Mouse (Mus musculus) kidney, postnatal 0 days (tissue): ENCODE results near the gene Spint5. TPM values are rescaled to one million over a fixed set of nuclear protein-coding genes. Genes with fewer than 3 reads are reported as not detected.

ENCODE experiments used
- ATAC-seq: fragments of 200-750 bp; cut with Nextera tagmentation; replicated peaks from 2 replicates; pipeline ENCODE4 v1.8.0; 2017; ENCODE audit warnings: low read depth, moderate number of reproducible peaks, moderate TSS enrichment, moderate library complexity; ENCODE audit not compliant: low FRiP score
- DNase-seq: peaks from one replicate; pipeline ENCODE4 v3.0.0-alpha.2; 2016; ENCODE audit warnings: low spot score
- H3K27ac ChIP-seq: fragments of 300-500 bp; sonication (generic); 2 replicates; pipeline ENCODE4 v1.5.1; 2014; ENCODE audit warnings: mild to moderate bottlenecking
- H3K27me3 ChIP-seq: fragments of 300-500 bp; sonication (generic); 2 replicates; pipeline ENCODE4 v1.6.1; 2014; ENCODE audit warnings: low read length, mixed read lengths; ENCODE audit not compliant: insufficient read depth
- H3K36me3 ChIP-seq: fragments of 300-500 bp; sonication (generic); 2 replicates; pipeline ENCODE4 v1.6.1; 2014; ENCODE audit warnings: low read length, mixed read lengths; ENCODE audit not compliant: insufficient read depth
- H3K4me1 ChIP-seq: fragments of 300-500 bp; sonication (generic); replicated peaks from 2 replicates; pipeline ENCODE4 v1.6.1; 2014; ENCODE audit warnings: antibody characterized with exemption, low read length, mixed read lengths; ENCODE audit not compliant: insufficient read depth
- H3K4me2 ChIP-seq: fragments of 300-500 bp; sonication (generic); 2 replicates; pipeline ENCODE4 v1.6.1; 2014; ENCODE audit warnings: mild to moderate bottlenecking, low read length, moderate library complexity, mixed read lengths
- H3K4me3 ChIP-seq: fragments of 300-500 bp; sonication (generic); replicated peaks from 2 replicates; pipeline ENCODE4 v1.5.1; 2014; ENCODE audit warnings: low read depth, low read length
- H3K9ac ChIP-seq: fragments of 300-500 bp; sonication (generic); 2 replicates; pipeline ENCODE4 v1.6.1; 2014; ENCODE audit warnings: low read depth, low read length
- H3K9me3 ChIP-seq: fragments of 300-500 bp; sonication (generic); replicated peaks from 2 replicates; pipeline ENCODE4 v1.6.1; 2016; ENCODE audit warnings: low read length, inconsistent platforms, mixed read lengths
- CTCF ChIP-seq: IDR thresholded peaks from 2 replicates; pipeline ENCODE4 v1.5.1; 2016; ENCODE audit warnings: antibody characterized with exemption, low read depth, mild to moderate bottlenecking, moderate library complexity
- WGBS: fragments of 180-500 bp; shearing (Covaris S2); extraction: QIAGEN DNeasy Blood & Tissue Kit; methylation state at CpG from one replicate; pipeline ENCODE4 v1.1.7; 2014; 5-methylcytosine and 5-hydroxymethylcytosine counted together
- polyA plus RNA-seq: library from polyadenylated mRNA; unstranded; fragments of >200 nt; fragmentation: Nextera tagmentation; extraction: Ambion mirVana; gene quantifications from 2 replicates; pipeline ENCODE4 v1.2.1, GENCODE M21; 2015

Gene Spint5
- polyA plus RNA-seq, 1 experiment from 2014 or later: not detected

GRCm38 (mm10) chr2:164761971-164762370 is 46.9 kb downstream of the Spint5 start:
- no peak for DNase-seq
- Histone ChIP-seq H3K4me2 (no peak overlapping the region), H3K9me3 (no peaks in the 10 kb centered on the region), H3K27me3 (no peaks in the 10 kb centered on the region), H3K27ac (no peak overlapping the region), H3K36me3 (peaks cover 67% of the 10 kb centered on the region), H3K4me3 (no peak overlapping the region), H3K4me1 (no peaks in the 10 kb centered on the region), H3K9ac (no peak overlapping the region)
- no peak for TF ChIP-seq CTCF
- 99% methylated on average over 4 of the region's 4 CpGs for WGBS
- ATAC-seq: no peak

GRCm38 (mm10) chr2:164762593-164762992 is 47.5 kb downstream of the Spint5 start:
- Histone ChIP-seq H3K36me3 (peaks cover 67% of the 10 kb centered on the region), H3K27me3 (no peaks in the 10 kb centered on the region), H3K9me3 (no peaks in the 10 kb centered on the region), H3K4me2 (no peak overlapping the region), H3K4me1 (no peaks in the 10 kb centered on the region), H3K9ac (no peak overlapping the region), H3K27ac (no peak overlapping the region), H3K4me3 (no peak overlapping the region)
- 79% methylated on average over 7 of the region's 7 CpGs for WGBS
- no peak for DNase-seq
- no peak for ATAC-seq
- no peak for TF ChIP-seq CTCF

GRCm38 (mm10) chr2:164765841-164766240 is 50.7 kb downstream of the Spint5 start:
- H3K27ac ChIP-seq: no peak overlapping the region

More at GRCm38 (mm10) chr2:164765841-164766240, 50.7 kb downstream of the Spint5 start:
- ATAC-seq (no peak), DNase-seq (no peak)
- peaks cover 42% of the 10 kb centered on the region for H3K36me3 ChIP-seq
- 0 out of 2 replicates have a peak, but pooled peaks cover 6% of the 10 kb centered on the region for H3K4me1 ChIP-seq
- no peak overlapping the region for H3K4me3 ChIP-seq
- no peak overlapping the region for H3K9ac ChIP-seq
- no peaks in the 10 kb centered on the region for H3K9me3 ChIP-seq
- no peak for TF ChIP-seq CTCF
- no peak overlapping the region for H3K4me2 ChIP-seq
- no peaks in the 10 kb centered on the region for H3K27me3 ChIP-seq
- WGBS: 85% methylated on average over 3 of the region's 3 CpGs

Other genes starting within 250 kb of the Spint5 start
- gene Trp53tg5, start 241.6 kb upstream of the Spint5 start, polyA plus RNA-seq: not detected in 2 replicates
- 22.5 and 23.3 TPM in 2 replicates for gene Dbndd2, start 229.2 kb upstream of the Spint5 start, polyA plus RNA-seq
- gene Pigt, start 217.8 kb upstream of the Spint5 start, polyA plus RNA-seq: 76.9 and 86.3 TPM in 2 replicates
- gene Wfdc2, start 152.9 kb upstream of the Spint5 start, polyA plus RNA-seq: 715 and 716 TPM in 2 replicates
- gene Spint3, start 141.8 kb upstream of the Spint5 start, polyA plus RNA-seq: not detected in 2 replicates
- not detected in 2 replicates for gene Wfdc6a, start 129.9 kb upstream of the Spint5 start, polyA plus RNA-seq
- gene Eppin, start 121.7 kb upstream of the Spint5 start, polyA plus RNA-seq: 0.16 TPM in 1 of 2 replicates, not detected in the other
- gene Wfdc6b, start 101.8 kb upstream of the Spint5 start, polyA plus RNA-seq: not detected in 2 replicates
- 0.05 TPM in 1 of 2 replicates, not detected in the other for gene Wfdc8, start 101.7 kb upstream of the Spint5 start, polyA plus RNA-seq
- 0.17 TPM in 1 of 2 replicates, not detected in the other for gene Wfdc16, start 76.5 kb upstream of the Spint5 start, polyA plus RNA-seq
- 0.34 and 0.38 TPM in 2 replicates for gene Wfdc10, start 59.3 kb upstream of the Spint5 start, polyA plus RNA-seq
- gene Wfdc9, start 58.7 kb upstream of the Spint5 start, polyA plus RNA-seq: not detected in 2 replicates
- not detected in 2 replicates for gene Wfdc11, start 41.2 kb upstream of the Spint5 start, polyA plus RNA-seq
- gene Wfdc13, start 30.2 kb upstream of the Spint5 start, polyA plus RNA-seq: 1.4 and 1.6 TPM in 2 replicates
- gene Spint4, start 16.8 kb upstream of the Spint5 start, polyA plus RNA-seq: 0.84 and 1.4 TPM in 2 replicates
- gene Wfdc3, start 30.6 kb downstream of the Spint5 start, polyA plus RNA-seq: 0.64 and 1.1 TPM in 2 replicates
- 58.5 and 62.4 TPM in 2 replicates for gene Dnttip1, start 30.7 kb downstream of the Spint5 start, polyA plus RNA-seq
- 132 and 156 TPM in 2 replicates for gene Ube2c, start 54.6 kb downstream of the Spint5 start, polyA plus RNA-seq
- gene Tnnc2, start 64.7 kb downstream of the Spint5 start, polyA plus RNA-seq: 0.45 and 1.0 TPM in 2 replicates
- gene Snx21, start 70.5 kb downstream of the Spint5 start, polyA plus RNA-seq: 19.9 and 21.7 TPM in 2 replicates
- gene Acot8, start 89.6 kb downstream of the Spint5 start, polyA plus RNA-seq: 28.7 and 33.2 TPM in 2 replicates
- 5.2 and 5.4 TPM in 2 replicates for gene Zswim3, start 89.8 kb downstream of the Spint5 start, polyA plus RNA-seq
- 15.5 and 15.8 TPM in 2 replicates for gene Zswim1, start 107.4 kb downstream of the Spint5 start, polyA plus RNA-seq
- not detected in 2 replicates for gene Spata25, start 113.2 kb downstream of the Spint5 start, polyA plus RNA-seq
- gene Ctsa, start 117.6 kb downstream of the Spint5 start, polyA plus RNA-seq: 219 and 254 TPM in 2 replicates
- 9.2 and 9.4 TPM in 2 replicates for gene Neurl2, start 118.2 kb downstream of the Spint5 start, polyA plus RNA-seq
- gene Pltp, start 142.4 kb downstream of the Spint5 start, polyA plus RNA-seq: 43.9 and 45.4 TPM in 2 replicates
- 70.0 and 76.5 TPM in 2 replicates for gene Pcif1, start 164.0 kb downstream of the Spint5 start, polyA plus RNA-seq
- gene Zfp335, start 196.5 kb downstream of the Spint5 start, polyA plus RNA-seq: 7.5 and 7.6 TPM in 2 replicates
- 1.7 and 1.9 TPM in 2 replicates for gene Mmp9, start 225.5 kb downstream of the Spint5 start, polyA plus RNA-seq
- 0.68 and 0.74 TPM in 2 replicates for gene Slc12a5, start 245.5 kb downstream of the Spint5 start, polyA plus RNA-seq